Comparison of ENCODE assay signal across 9 mouse cellular contexts in genomic region chr3:95963681-95964080, GRCm38 (mm10). TPM values are rescaled to one million over a fixed set of nuclear protein-coding genes. Genes with fewer than 3 reads are reported as not detected.
DNase-seq lines count a peak whose midpoint lies in the region; ATAC-seq and TF ChIP-seq lines count a peak whose summit lies in the region.
"Had no signal": no experiment of that assay in that cellular context is flagged by ENCODE, and none has a peak within 500 bp of the region (broad histone marks: within the 10 kb centered on the region; RNA-seq: fewer than 3 reads in every experiment).

No protein-coding gene starts in this region.

- no peak for TF ChIP-seq POLR2A in kidney, adult 2 months (IDR thresholded peaks at IDR 0.05; ENCODE audit: low read depth, low read length)
- TF ChIP-seq POLR2A in embryonic fibroblast, embryonic 13.5 days (IDR thresholded peaks at IDR 0.05; ENCODE audit: low read depth, low read length): no peak

- H3K4me1 ChIP-seq in kidney, adult 2 months (ENCODE audit: control insufficient read depth, insufficient read depth, low read length): no peaks in the 10 kb centered on the region
- H3K4me1 ChIP-seq in embryonic fibroblast, embryonic 13.5 days (ENCODE audit: control insufficient read depth, insufficient read depth, low read length): no peaks in the 10 kb centered on the region
- H3K4me1 ChIP-seq in midbrain, embryonic 15.5 days: peaks cover 4% of the 10 kb centered on the region

- H3K27me3 ChIP-seq in kidney, adult 2 months (replicated peaks; ENCODE audit: control insufficient read depth, insufficient read depth, low read length): no peaks in the 10 kb centered on the region
- no peaks in the 10 kb centered on the region for H3K27me3 ChIP-seq in midbrain, embryonic 15.5 days (replicated peaks)

- H3K9me3 ChIP-seq in midbrain, embryonic 15.5 days: no peaks in the 10 kb centered on the region

- no peak overlapping the region for H3K27ac ChIP-seq in kidney, adult 2 months (ENCODE audit: insufficient read depth, low read depth, low read length)
- no peak overlapping the region for H3K27ac ChIP-seq in embryonic fibroblast, embryonic 13.5 days (ENCODE audit: insufficient read depth, low read length)
- no peak overlapping the region for H3K27ac ChIP-seq in midbrain, embryonic 15.5 days

- peak; percentile 55 for DNase-seq in kidney, adult 2 months
- no peak for DNase-seq in kidney, postnatal 14 days
- peak; percentile 59 for DNase-seq in 416B (ENCODE audit: low read depth)
- DNase-seq in CD4-positive, CD25-positive, alpha-beta regulatory T cell, adult 2 months (ENCODE audit: low read depth, low spot score): peak; percentile 77
- DNase-seq in ovary, postnatal 14 days (ENCODE audit: low spot score): no peak

- no peaks in the 10 kb centered on the region for H3K36me3 ChIP-seq in kidney, adult 2 months (ENCODE audit: control insufficient read depth, insufficient read depth, low read length)
- H3K36me3 ChIP-seq in midbrain, embryonic 15.5 days (replicated peaks): no peaks in the 10 kb centered on the region

- no peak overlapping the region for H3K4me3 ChIP-seq in kidney, adult 2 months (ENCODE audit: insufficient read depth, low read depth, low read length)
- no peak overlapping the region for H3K4me3 ChIP-seq in embryonic fibroblast, embryonic 13.5 days (ENCODE audit: insufficient read depth, low read length)
- H3K4me3 ChIP-seq in midbrain, embryonic 15.5 days: no peak overlapping the region

- WGBS in kidney, adult 2 months: 31% methylated on average over 4 of the region's 4 CpGs
- 45% methylated on average over 4 of the region's 4 CpGs for WGBS in midbrain, embryonic 15.5 days

- peak; percentile 63 for TF ChIP-seq CTCF in kidney, adult 2 months (conservative IDR thresholded peaks at IDR 0.05; ENCODE audit: insufficient read depth, insufficient read length, low read depth, low read length)
- peak; percentile 48; the same call in 1 of the 2 replicates for TF ChIP-seq CTCF in embryonic fibroblast, embryonic 13.5 days (IDR thresholded peaks at IDR 0.05; ENCODE audit: borderline replicate concordance, insufficient read depth, low read length)

- no peak overlapping the region for H3K4me2 ChIP-seq in midbrain, embryonic 15.5 days

- no peak for ATAC-seq in erythroblast, adult 5-6 weeks (replicated peaks; ENCODE audit: low FRiP score, poor library complexity, severe bottlenecking)
- ATAC-seq in midbrain, embryonic 15.5 days (replicated peaks): no peak

- no peak overlapping the region for H3K9ac ChIP-seq in midbrain, embryonic 15.5 days

RNA-seq across cellular contexts. Expression of gene Plekho1, which starts 32.1 kb away (rescaled TPM):
- polyA plus RNA-seq in kidney, adult 2 months (2012; rRNA removed): 32.4 and 33.2 TPM in 2 replicates
- 53.5 and 57.7 TPM in 2 replicates for polyA plus RNA-seq in embryonic fibroblast, embryonic 13.5 days (2011; ENCODE audit: insufficient read length, low read depth, missing spikeins)
- total RNA-seq in erythroblast, adult 5-6 weeks (2015; ENCODE audit: low replicate concordance): 6.7 and 10.8 TPM in 2 replicates
- total RNA-seq in erythroblast, adult 5-6 weeks (2017; ENCODE audit: low replicate concordance): 8.2 and 10.1 TPM in 2 replicates
- 59.3 and 63.1 TPM in 2 replicates for polyA plus RNA-seq in midbrain, embryonic 15.5 days (2015; fragmentation: Nextera tagmentation; extraction: Ambion mirVana)

RNA-seq across cellular contexts. Expression of gene Anp32e, which starts 34.6 kb away (rescaled TPM):
- 13.0 and 18.5 TPM in 2 replicates for polyA plus RNA-seq in kidney, adult 2 months (2012; rRNA removed)
- 161 and 235 TPM in 2 replicates for polyA plus RNA-seq in embryonic fibroblast, embryonic 13.5 days (2011; ENCODE audit: insufficient read length, low read depth, missing spikeins)
- total RNA-seq in erythroblast, adult 5-6 weeks (2015; ENCODE audit: low replicate concordance): 37.6 and 46.3 TPM in 2 replicates
- 212 and 278 TPM in 2 replicates for total RNA-seq in erythroblast, adult 5-6 weeks (2017; ENCODE audit: low replicate concordance)
- polyA plus RNA-seq in midbrain, embryonic 15.5 days (2015; fragmentation: Nextera tagmentation; extraction: Ambion mirVana): 116 and 123 TPM in 2 replicates

RNA-seq across cellular contexts. Expression of gene Car14, which starts 59.2 kb away (rescaled TPM):
- polyA plus RNA-seq in kidney, adult 2 months (2012; rRNA removed): 206 TPM in 2 replicates
- polyA plus RNA-seq in embryonic fibroblast, embryonic 13.5 days (2011; ENCODE audit: insufficient read length, low read depth, missing spikeins): not detected in 2 replicates
- not detected in 2 replicates for total RNA-seq in erythroblast, adult 5-6 weeks (2015; ENCODE audit: low replicate concordance)
- total RNA-seq in erythroblast, adult 5-6 weeks (2017; ENCODE audit: low replicate concordance): not detected in 2 replicates
- polyA plus RNA-seq in midbrain, embryonic 15.5 days (2015; fragmentation: Nextera tagmentation; extraction: Ambion mirVana): 10.6 and 11.1 TPM in 2 replicates
- total RNA-seq: hematopoietic stem cell, adult 5-6 weeks had no signal

Comparison
In these comparisons a context has a peak if more than half of its experiments do, and no peak if none do; other contexts are left out.
1. DNase-seq: peak in kidney, adult 2 months (single experiment), 416B (single experiment) and CD4-positive, CD25-positive, alpha-beta regulatory T cell, adult 2 months (single experiment); none in kidney, postnatal 14 days (single experiment) and ovary, postnatal 14 days (single experiment).
2. RNA of gene Car14, which starts 59.2 kb away (polyA plus RNA-seq): 206 TPM in kidney, adult 2 months; 10.6 to 11.1 TPM in midbrain, embryonic 15.5 days and not detected in embryonic fibroblast, embryonic 13.5 days; every median in the first group is over 10 times any median in the second.